Mouse (Mus musculus) hindbrain, embryonic 13.5 days (tissue): ENCODE measurements around the gene Ces1g. TPM values are rescaled to one million over a fixed set of nuclear protein-coding genes. Genes with fewer than 3 reads are reported as not detected.

Experiments used
- ATAC-seq: fragments of 200-750 bp; cut with Nextera tagmentation; 2 replicates; pipeline ENCODE4 v1.8.0; 2017; ENCODE audit warnings: moderate TSS enrichment; ENCODE audit not compliant: low FRiP score
- H3K27ac ChIP-seq: fragments of 300-500 bp; sonication (generic); 2 replicates; pipeline ENCODE4 v1.5.1; 2015; ENCODE audit warnings: inconsistent platforms, mild to moderate bottlenecking, moderate library complexity
- H3K27me3 ChIP-seq: fragments of 300-500 bp; sonication (generic); 2 replicates; pipeline ENCODE4 v1.6.1; 2015; ENCODE audit warnings: mild to moderate bottlenecking, inconsistent platforms
- H3K36me3 ChIP-seq: fragments of 300-500 bp; sonication (generic); 2 replicates; pipeline ENCODE4 v1.6.1; 2015; ENCODE audit warnings: mild to moderate bottlenecking, inconsistent platforms
- H3K4me1 ChIP-seq: fragments of 300-500 bp; sonication (generic); replicated peaks from 2 replicates; pipeline ENCODE4 v1.6.1; 2015; ENCODE audit warnings: inconsistent platforms
- H3K4me2 ChIP-seq: fragments of 300-500 bp; sonication (generic); 2 replicates; pipeline ENCODE4 v1.6.1; 2015; ENCODE audit warnings: inconsistent platforms, mild to moderate bottlenecking, moderate library complexity
- H3K4me3 ChIP-seq: fragments of 300-500 bp; sonication (generic); 2 replicates; pipeline ENCODE4 v1.5.1; 2015; ENCODE audit warnings: mild to moderate bottlenecking, inconsistent platforms
- H3K9ac ChIP-seq: fragments of 300-500 bp; sonication (generic); 2 replicates; pipeline ENCODE4 v1.6.1; 2015; ENCODE audit warnings: mild to moderate bottlenecking, inconsistent platforms
- H3K9me3 ChIP-seq: fragments of 300-500 bp; sonication (generic); 2 replicates; pipeline ENCODE4 v1.6.1; 2016; ENCODE audit warnings: inconsistent platforms
- WGBS: fragments of 180-500 bp; shearing (Covaris S2); methylation state at CpG from one replicate; pipeline ENCODE4 v1.1.7; 2015; 5-methylcytosine and 5-hydroxymethylcytosine counted together
- polyA plus RNA-seq: library from polyadenylated mRNA; unstranded; fragments of >200 nt; fragmentation: Nextera tagmentation; extraction: Ambion mirVana; gene quantifications from 2 replicates; pipeline ENCODE4 v1.2.1, GENCODE M21; 2015

The Ces1g gene
- polyA plus RNA-seq, 1 experiment from 2014 or later: not detected

GRCm38 (mm10) chr8:93278176-93278805, 58.8 kb downstream of the Ces1g start:
- no peaks in the 10 kb centered on the region for H3K27me3 ChIP-seq
- no peaks in the 10 kb centered on the region for H3K9me3 ChIP-seq
- no peak overlapping the region for H3K4me2 ChIP-seq
- H3K4me3 ChIP-seq: no peak overlapping the region
- H3K36me3 ChIP-seq: no peaks in the 10 kb centered on the region
- H3K9ac ChIP-seq: no peak overlapping the region
- 70% methylated on average over 4 of the region's 4 CpGs for WGBS
- no peak overlapping the region for H3K27ac ChIP-seq
- no peak for ATAC-seq
- no peaks in the 10 kb centered on the region for H3K4me1 ChIP-seq

GRCm38 (mm10) chr8:93274609-93275008, 62.5 kb downstream of the Ces1g start:
- H3K36me3 ChIP-seq: no peaks in the 10 kb centered on the region
- no peak overlapping the region for H3K4me2 ChIP-seq
- 83% methylated on average over 4 of the region's 4 CpGs for WGBS
- H3K4me3 ChIP-seq: no peak overlapping the region
- H3K27me3 ChIP-seq: no peaks in the 10 kb centered on the region
- no peak for ATAC-seq
- no peaks in the 10 kb centered on the region for H3K4me1 ChIP-seq
- no peak overlapping the region for H3K27ac ChIP-seq
- H3K9me3 ChIP-seq: no peaks in the 10 kb centered on the region
- H3K9ac ChIP-seq: no peak overlapping the region

GRCm38 (mm10) chr8:93273321-93273720, 63.8 kb downstream of the Ces1g start:
- no peaks in the 10 kb centered on the region for H3K9me3 ChIP-seq
- no peak for ATAC-seq

GRCm38 (mm10) chr8:93272686-93273085, 64.4 kb downstream of the Ces1g start:
- H3K4me3 ChIP-seq: no peak overlapping the region
- H3K4me2 ChIP-seq: no peak overlapping the region
- H3K9me3 ChIP-seq: no peaks in the 10 kb centered on the region
- H3K27me3 ChIP-seq: no peaks in the 10 kb centered on the region
- no peak overlapping the region for H3K27ac ChIP-seq
- no peaks in the 10 kb centered on the region for H3K4me1 ChIP-seq
- H3K9ac ChIP-seq: no peak overlapping the region
- WGBS: 88% methylated on average over 4 of the region's 4 CpGs
- no peak for ATAC-seq
- H3K36me3 ChIP-seq: no peaks in the 10 kb centered on the region

More at GRCm38 (mm10) chr8:93273321-93273720, 63.8 kb downstream of the Ces1g start:
- no peaks in the 10 kb centered on the region for H3K27me3 ChIP-seq
- no peak overlapping the region for H3K27ac ChIP-seq
- no peaks in the 10 kb centered on the region for H3K4me1 ChIP-seq
- no peak overlapping the region for H3K4me3 ChIP-seq
- H3K36me3 ChIP-seq: no peaks in the 10 kb centered on the region
- 86% methylated on average over 3 of the region's 3 CpGs for WGBS
- H3K4me2 ChIP-seq: no peak overlapping the region
- H3K9ac ChIP-seq: no peak overlapping the region

GRCm38 (mm10) chr8:93261436-93261835, 75.7 kb downstream of the Ces1g start:
- no peaks in the 10 kb centered on the region for H3K36me3 ChIP-seq
- 72% methylated on average over 2 of the region's 2 CpGs for WGBS
- no peak for ATAC-seq

GRCm38 (mm10) chr8:93252400-93252925, 84.6 kb downstream of the Ces1g start:
- no peak overlapping the region for H3K4me2 ChIP-seq
- no peak for ATAC-seq
- no peak overlapping the region for H3K27ac ChIP-seq
- H3K27me3 ChIP-seq: no peaks in the 10 kb centered on the region
- H3K4me3 ChIP-seq: no peak overlapping the region
- no peaks in the 10 kb centered on the region for H3K9me3 ChIP-seq
- H3K4me1 ChIP-seq: no peaks in the 10 kb centered on the region
- no peak overlapping the region for H3K9ac ChIP-seq
- no peaks in the 10 kb centered on the region for H3K36me3 ChIP-seq
- 95% methylated on average over 1 of the region's 1 CpGs for WGBS

More at GRCm38 (mm10) chr8:93261436-93261835, 75.7 kb downstream of the Ces1g start:
- Histone ChIP-seq H3K9ac (no peak overlapping the region), H3K4me2 (no peak overlapping the region), H3K9me3 (no peaks in the 10 kb centered on the region), H3K4me1 (no peaks in the 10 kb centered on the region), H3K27ac (no peak overlapping the region), H3K4me3 (no peak overlapping the region), H3K27me3 (no peaks in the 10 kb centered on the region)

Other genes with a start within 250 kb of the Ces1g start
- not detected in 2 replicates for gene Ces1c, start 206.0 kb downstream of the Ces1g start, polyA plus RNA-seq
- gene Ces1d, start 139.5 kb downstream of the Ces1g start, polyA plus RNA-seq: 0.21 and 0.26 TPM in 2 replicates
- gene Ces1e, start 107.7 kb downstream of the Ces1g start, polyA plus RNA-seq: not detected in 2 replicates
- not detected in 2 replicates for gene Ces1f, start 57.6 kb downstream of the Ces1g start, polyA plus RNA-seq
- gene Ces1h, start 42.4 kb upstream of the Ces1g start, polyA plus RNA-seq: not detected in 2 replicates
- gene Ces5a, start 198.5 kb upstream of the Ces1g start, polyA plus RNA-seq: 0.45 and 0.49 TPM in 2 replicates